Mouse (Mus musculus) embryonic fibroblast, embryonic 13.5 days (primary cell): Measurements from ENCODE around the gene Zfp212. TPM values are rescaled to one million over a fixed set of nuclear protein-coding genes. Genes with fewer than 3 reads are reported as not detected.
A peak's percentile ranks its signal among the peaks of the same experiment; 100 is the strongest.

Experiments used
- H3K27ac ChIP-seq: 2 replicates; pipeline ENCODE4 v1.5.1; 2012; ENCODE audit warnings: low read length, control low read depth, inconsistent platforms; ENCODE audit not compliant: insufficient read depth
- H3K4me1 ChIP-seq: 2 replicates; pipeline ENCODE4 v1.6.1; 2011; ENCODE audit warnings: low read length; ENCODE audit not compliant: control insufficient read depth, insufficient read depth
- H3K4me3 ChIP-seq: 2 replicates; pipeline ENCODE4 v1.5.1; 2011; ENCODE audit warnings: mild to moderate bottlenecking, control low read depth, low read length; ENCODE audit not compliant: insufficient read depth
- CTCF ChIP-seq: IDR thresholded peaks from 2 replicates; pipeline ENCODE4 v1.5.1; 2011; ENCODE audit warnings: mild to moderate bottlenecking, control low read depth, low read length, moderate library complexity, borderline replicate concordance; ENCODE audit not compliant: insufficient read depth
- POLR2A ChIP-seq: IDR thresholded peaks from 2 replicates; pipeline ENCODE4 v1.6.1; 2011; ENCODE audit warnings: low read depth, mild to moderate bottlenecking, control low read depth, low read length, moderate library complexity
- polyA plus RNA-seq: library from polyadenylated mRNA; stranded (reverse); fragments of >200 nt; gene quantifications from 2 replicates; pipeline ENCODE4 v1.2.4, GENCODE M21; 2011; ENCODE audit warnings: low read depth; ENCODE audit not compliant: missing spikeins, insufficient read length

The Zfp212 gene
- 8.5 and 8.9 TPM in 2 replicates for polyA plus RNA-seq

- peak; percentile 38; the same call in 1 of the 2 replicates for TF ChIP-seq CTCF
- TF ChIP-seq POLR2A = peak; percentile 69
- H3K4me3 ChIP-seq = peak within 1 kb of the TSS; percentile 74
- H3K27ac ChIP-seq = peak within 1 kb of the TSS; percentile 93
- no peaks in the 10 kb centered on the region for H3K4me1 ChIP-seq
Observed at GRCm38 (mm10) chr6:47920447-47921340, at the start of gene Zfp212. Gene Zfp212, plus strand, starts transcription at chr6:47920476.

GRCm38 (mm10) chr6:47872266-47872665 lies 48.0 kb upstream of the Zfp212 start:
- TF ChIP-seq CTCF = no peak
- TF ChIP-seq POLR2A = no peak
- Histone ChIP-seq H3K4me3 (no peak overlapping the region), H3K4me1 (no peaks in the 10 kb centered on the region), H3K27ac (no peak overlapping the region)

- H3K27ac ChIP-seq = peak within 1 kb of the TSS; percentile 96
- TF ChIP-seq CTCF = no peak
- no peak for TF ChIP-seq POLR2A
- H3K4me3 ChIP-seq = peak within 1 kb of the TSS; percentile 63
- H3K4me1 ChIP-seq = 0 out of 2 replicates have a peak, but pooled peaks cover 6% of the 10 kb centered on the region
Observed at GRCm38 (mm10) chr6:47877058-47877457, 43.2 kb upstream of the Zfp212 start, which contains the start of gene Zfp282. Gene Zfp282, plus strand, starts transcription at chr6:47877204.

GRCm38 (mm10) chr6:47877461-47878132 lies 42.7 kb upstream of the Zfp212 start:
- TF ChIP-seq POLR2A (peak; percentile 85), CTCF (0 out of 2 replicates have a peak, but pooled peaks have one; percentile 27)
- Histone ChIP-seq H3K27ac (peak overlapping the region; percentile 96), H3K4me1 (0 out of 2 replicates have a peak, but pooled peaks cover 6% of the 10 kb centered on the region), H3K4me3 (peak overlapping the region; percentile 63)

GRCm38 (mm10) chr6:47878133-47878514 lies 42.2 kb upstream of the Zfp212 start:
- peak overlapping the region; percentile 56 for H3K4me3 ChIP-seq
- TF ChIP-seq POLR2A = no peak
- no peak for TF ChIP-seq CTCF
- peak overlapping the region; percentile 96 for H3K27ac ChIP-seq
- H3K4me1 ChIP-seq = 0 out of 2 replicates have a peak, but pooled peaks cover 6% of the 10 kb centered on the region

- TF ChIP-seq CTCF = no peak
- TF ChIP-seq POLR2A = no peak
Observed at GRCm38 (mm10) chr6:47878593-47878992, 41.7 kb upstream of the Zfp212 start.

GRCm38 (mm10) chr6:47879049-47879716 lies 41.1 kb upstream of the Zfp212 start:
- no peak for TF ChIP-seq CTCF
- no peak for TF ChIP-seq POLR2A
- 0 out of 2 replicates have a peak, but pooled peaks cover 6% of the 10 kb centered on the region for H3K4me1 ChIP-seq
- no peak overlapping the region for H3K27ac ChIP-seq
- peak overlapping the region; percentile 56 for H3K4me3 ChIP-seq

More at GRCm38 (mm10) chr6:47878593-47878992, 41.7 kb upstream of the Zfp212 start:
- peak overlapping the region; percentile 96; the same call in 1 of the 2 replicates for H3K27ac ChIP-seq
- H3K4me1 ChIP-seq = 0 out of 2 replicates have a peak, but pooled peaks cover 6% of the 10 kb centered on the region
- H3K4me3 ChIP-seq = peak overlapping the region; percentile 56

GRCm38 (mm10) chr6:47880166-47880565 lies 40.1 kb upstream of the Zfp212 start:
- TF ChIP-seq POLR2A = no peak
- TF ChIP-seq CTCF = no peak
- 0 out of 2 replicates have a peak, but pooled peaks cover 6% of the 10 kb centered on the region for H3K4me1 ChIP-seq
- no peak overlapping the region for H3K27ac ChIP-seq
- no peak overlapping the region for H3K4me3 ChIP-seq

GRCm38 (mm10) chr6:47888812-47889383 lies 31.4 kb upstream of the Zfp212 start:
- H3K4me1 ChIP-seq = no peaks in the 10 kb centered on the region
- H3K27ac ChIP-seq = no peak overlapping the region
- H3K4me3 ChIP-seq = no peak overlapping the region
- TF ChIP-seq POLR2A = no peak
- TF ChIP-seq CTCF = no peak
